Mouse (Mus musculus): ENCODE measurements around the gene Tardbp. TPM values are rescaled to one million over a fixed set of nuclear protein-coding genes. Genes with fewer than 3 reads are reported as not detected.

Tardbp gene
- total RNA-seq, 1 experiment, result 259 TPM

Other genes with a start within 250 kb of the Tardbp start
- gene Ubiad1, start 182.2 kb downstream of the Tardbp start, total RNA-seq (2012; rRNA removed), result 24.0 and 25.7 TPM in 2 replicates
- 37.6 and 48.2 TPM in 2 replicates for gene Mtor, start 178.4 kb downstream of the Tardbp start, total RNA-seq (2012; rRNA removed)
- gene Angptl7, start 126.6 kb downstream of the Tardbp start, total RNA-seq (2012; rRNA removed), result 0.13 and 0.37 TPM in 2 replicates
- gene Exosc10, start 68.6 kb downstream of the Tardbp start, total RNA-seq (2012; rRNA removed), result 76.5 and 78.4 TPM in 2 replicates
- gene Srm, start 35.5 kb downstream of the Tardbp start, total RNA-seq (2012; rRNA removed), result 165 and 199 TPM in 2 replicates
- gene Masp2, start 24.5 kb downstream of the Tardbp start, total RNA-seq (2012; rRNA removed), result 3.7 and 5.9 TPM in 2 replicates
- 0.13 TPM in 1 of 2 replicates, not detected in the other for gene Gm572, start 16.3 kb upstream of the Tardbp start, total RNA-seq (2012; rRNA removed)
- 4.0 and 11.0 TPM in 2 replicates for gene Casz1, start 177.4 kb upstream of the Tardbp start, total RNA-seq (2012; rRNA removed)

Data from ES-E14 (cell line).